Mouse (Mus musculus) heart, adult 2 months (tissue): ENCODE measurements at regions not wholly inside any gene's neighbourhood (a gene's known extent, or its start where the extent isn't known, plus 50 kb on each side); places are given as distances from the start of the nearest gene placed in this dataset.

Experiments used
- CTCF ChIP-seq: fragments of 200-600 bp; IDR thresholded peaks from 2 replicates; pipeline ENCODE4 v1.8.1; 2022; ENCODE audit warnings: antibody characterized with exemption, mild to moderate bottlenecking, moderate library complexity
- EP300 ChIP-seq: fragments of 200-500 bp; IDR thresholded peaks from 2 replicates; pipeline ENCODE4 v1.6.1; 2011; ENCODE audit warnings: low read depth, low read length, control low read depth; ENCODE audit not compliant: insufficient read depth
- POLR2A ChIP-seq: fragments of 200-500 bp; IDR thresholded peaks from 2 replicates; pipeline ENCODE4 v1.6.1; 2011; ENCODE audit warnings: mild to moderate bottlenecking, low read depth, low read length, control low read depth; ENCODE audit not compliant: insufficient read depth

- TF ChIP-seq CTCF (no peak), EP300 (no peak), POLR2A (no peak)
These were observed 86.9 kb upstream of the Tmtc1 start for GRCm38 (mm10) chr6:148531068-148531467.
